ENCODE assay signal across 8 mouse cellular contexts in genomic region chr2:130629839-130630203, GRCm38 (mm10). TPM values are rescaled to one million over a fixed set of nuclear protein-coding genes. Genes with fewer than 3 reads are reported as not detected.
DNase-seq lines count a peak whose midpoint lies in the region; ATAC-seq lines count a peak whose summit lies in the region.

TSS of gene Fastkd5 (minus strand) at chr2:130630027.
TSS of gene Ubox5 (minus strand) at chr2:130630038.

- H3K4me1 ChIP-seq in hindbrain, embryonic 13.5 days (replicated peaks): peaks cover 22% of the 10 kb centered on the region

- H3K9me3 ChIP-seq in hindbrain, embryonic 13.5 days: no peaks in the 10 kb centered on the region

- ATAC-seq in hindbrain, embryonic 13.5 days (ENCODE audit: low FRiP score): peak; percentile 86

- peak within 1 kb of the TSS; percentile 82 for H3K27ac ChIP-seq in hindbrain, embryonic 13.5 days

- peak within 1 kb of the TSS; percentile 90 for H3K4me3 ChIP-seq in hindbrain, embryonic 13.5 days

- DNase-seq in NIH3T3 (ENCODE audit: low read depth): peak; percentile 93
- DNase-seq in cerebellum, postnatal 14 days: peak; percentile 94 to 96
- peak; percentile 81 to 83 for DNase-seq in frontal cortex, postnatal 14 days (ENCODE audit: low spot score in 2 of 2)
- peak; percentile 83 to 95 for DNase-seq in layer of hippocampus, postnatal 25 days (ENCODE audit: extremely low spot score in 1 of 2, low spot score in 1 of 2)
- DNase-seq in lung, postnatal 36 days: peak; percentile 96
- peak; percentile 94 for DNase-seq in retina, postnatal 1 day
- DNase-seq in urinary bladder, adult 18-20 months (ENCODE audit: low spot score in 2 of 2): peak; percentile 85 to 92

- H3K27me3 ChIP-seq in hindbrain, embryonic 13.5 days: peaks cover 14% of the 10 kb centered on the region

- H3K9ac ChIP-seq in hindbrain, embryonic 13.5 days: peak within 1 kb of the TSS; percentile 93

- peak within 1 kb of the TSS; percentile 87 for H3K4me2 ChIP-seq in hindbrain, embryonic 13.5 days

- H3K36me3 ChIP-seq in hindbrain, embryonic 13.5 days: peaks cover 25% of the 10 kb centered on the region

- under 1% methylated on average over 25 of the region's 25 CpGs for WGBS in hindbrain, embryonic 13.5 days

RNA-seq across cellular contexts. Expression of gene Fastkd5, which starts in this region (rescaled TPM):
- polyA plus RNA-seq in hindbrain, embryonic 13.5 days (2015; fragmentation: Nextera tagmentation; extraction: Ambion mirVana): 11.7 and 12.9 TPM in 2 replicates
- total RNA-seq in layer of hippocampus, postnatal 25 days (2021): 1 to 10 TPM; 7.9 to 9.1 TPM

RNA-seq across cellular contexts. Expression of gene Ubox5, which starts in this region (rescaled TPM):
- polyA plus RNA-seq in hindbrain, embryonic 13.5 days (2015; fragmentation: Nextera tagmentation; extraction: Ambion mirVana): 11.5 and 11.8 TPM in 2 replicates
- total RNA-seq in layer of hippocampus, postnatal 25 days (2021): 1 to 10 TPM; 9.2 to 9.7 TPM

Comparison
In these comparisons a context has a peak if more than half of its experiments do, and no peak if none do; other contexts are left out.
1. Peak in every context shown above with its lines: DNase-seq, ATAC-seq, H3K4me3 ChIP-seq and H3K27ac ChIP-seq.